Mouse (Mus musculus) adrenal gland, adult 8-10 months (tissue): ENCODE data around the gene P3h1. TPM values are rescaled to one million over a fixed set of nuclear protein-coding genes. Genes with fewer than 3 reads are reported as not detected.

Source experiments
- DNase-seq: peaks from one replicate; pipeline ENCODE4 v3.0.0; 2022
- total RNA-seq, 4 experiments: library from RNA; stranded (reverse); gene quantifications; 2 replicates each; pipeline ENCODE4 v1.2.4; 2022

The P3h1 gene
- total RNA-seq, 4 experiments from 2014 or later, result 26.1 to 35.2 (median 28.6) TPM

- no peak for DNase-seq
Measured at GRCm38 (mm10) chr4:119239181-119239682, 6.5 kb downstream of the P3h1 start.

DNA sequence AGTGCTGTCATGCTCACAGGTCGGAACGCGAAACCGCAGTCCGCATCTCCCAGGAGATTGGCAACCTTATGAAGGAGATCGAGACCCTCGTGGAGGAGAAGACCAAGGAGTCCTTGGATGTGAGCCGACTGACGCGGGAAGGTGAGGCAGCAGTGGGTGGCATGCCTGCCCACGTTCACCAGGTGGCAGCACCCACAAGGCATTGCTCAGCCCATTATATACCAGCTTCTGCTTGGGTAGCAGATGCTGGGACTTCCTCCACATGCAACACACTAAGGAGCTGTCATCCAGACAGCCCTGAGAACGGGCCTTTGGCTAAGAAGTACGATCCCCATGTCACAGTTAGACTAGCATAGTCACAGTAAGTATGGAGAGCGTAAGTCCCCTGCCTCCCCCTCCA lies 8.9 kb downstream of the P3h1 start:
- no peak for DNase-seq

- no peak for DNase-seq
Measured at GRCm38 (mm10) chr4:119242571-119242970, 9.9 kb downstream of the P3h1 start.

- no peak for DNase-seq
Measured at GRCm38 (mm10) chr4:119244468-119245240, 11.9 kb downstream of the P3h1 start.

DNA sequence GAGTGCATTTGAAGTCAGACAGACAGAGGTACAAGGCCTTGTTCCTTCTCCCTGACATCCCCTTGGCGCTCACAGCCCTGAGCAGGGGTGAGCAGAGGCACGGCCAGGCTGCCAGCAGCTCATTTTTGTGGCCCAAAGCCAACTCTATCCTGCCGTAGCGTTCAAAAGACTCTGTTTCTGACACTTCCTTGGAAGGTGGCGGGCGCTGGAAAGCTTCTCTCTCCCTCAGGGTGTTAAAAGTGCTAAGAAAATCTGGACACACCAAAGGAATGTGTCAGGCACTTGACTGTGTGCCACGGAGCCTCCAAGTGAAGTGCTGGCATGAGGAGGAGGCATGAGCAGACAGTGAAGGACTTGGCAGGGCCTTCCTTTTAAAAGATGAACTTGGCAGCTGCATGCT lies 12.8 kb downstream of the P3h1 start:
- DNase-seq, result no peak

DNA sequence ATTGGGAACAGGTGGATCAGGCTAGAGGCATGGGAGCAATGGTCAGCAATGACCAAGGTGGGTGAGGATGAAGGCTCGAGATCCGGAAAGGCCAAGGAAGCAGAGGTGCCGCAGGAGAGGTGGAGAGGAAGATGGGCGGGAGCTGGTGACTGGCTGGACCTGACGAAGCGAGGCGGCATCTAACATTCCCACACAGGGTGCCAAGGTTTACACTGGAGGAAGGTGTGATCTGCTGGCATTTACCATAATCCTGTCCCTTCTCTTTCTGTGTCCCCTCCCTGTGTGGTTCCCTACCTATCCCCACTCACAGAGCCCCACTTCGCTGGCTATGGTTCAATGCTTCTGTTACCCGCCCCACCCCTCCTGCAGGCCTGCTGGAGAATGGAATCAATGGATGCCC lies 13.2 kb downstream of the P3h1 start:
- no peak for DNase-seq

GRCm38 (mm10) chr4:119246688-119247225 lies 14.0 kb downstream of the P3h1 start:
- no peak for DNase-seq

GRCm38 (mm10) chr4:119247462-119248235 lies 14.9 kb downstream of the P3h1 start:
- DNase-seq, result peak; percentile 70

GRCm38 (mm10) chr4:119248407-119248965 lies 15.8 kb downstream of the P3h1 start:
- DNase-seq, result no peak

DNA sequence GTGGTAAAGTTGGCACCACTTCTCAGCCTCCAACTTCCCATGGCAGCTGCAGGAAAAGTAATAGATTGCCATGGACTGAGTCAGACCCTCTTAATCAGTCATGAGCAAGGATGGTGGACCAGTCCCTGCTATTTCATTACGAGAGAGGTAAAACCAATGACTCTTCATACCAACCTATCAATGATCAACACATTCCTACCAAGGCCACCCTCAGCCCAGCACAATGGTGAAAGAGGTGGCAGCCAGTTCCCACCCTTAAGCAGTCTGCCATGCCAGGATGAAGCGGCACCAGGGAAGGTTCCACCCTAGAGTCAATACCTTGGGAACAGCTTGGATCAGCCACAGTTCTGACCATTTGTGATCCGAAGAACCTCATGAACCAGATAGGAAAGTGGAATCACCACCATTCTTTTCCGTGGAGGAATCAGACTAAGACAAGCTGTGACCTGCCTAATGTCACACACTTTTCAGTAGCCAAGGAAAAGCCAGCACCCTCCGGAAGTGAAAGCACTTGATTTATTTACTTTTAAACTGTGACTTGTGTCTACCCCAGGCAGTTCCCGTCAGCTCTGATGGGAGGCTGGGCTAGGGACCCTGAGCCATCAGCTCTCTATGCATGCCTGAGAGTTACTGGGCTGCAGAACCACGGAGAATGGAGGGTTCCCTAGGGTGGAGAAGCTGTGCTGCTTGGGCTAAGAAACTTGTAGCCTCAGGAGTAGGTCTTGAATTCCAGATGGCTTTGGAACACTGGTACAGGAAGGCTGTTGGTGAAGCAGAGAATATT lies 19.5 kb downstream of the P3h1 start:
- DNase-seq, result no peak

DNA sequence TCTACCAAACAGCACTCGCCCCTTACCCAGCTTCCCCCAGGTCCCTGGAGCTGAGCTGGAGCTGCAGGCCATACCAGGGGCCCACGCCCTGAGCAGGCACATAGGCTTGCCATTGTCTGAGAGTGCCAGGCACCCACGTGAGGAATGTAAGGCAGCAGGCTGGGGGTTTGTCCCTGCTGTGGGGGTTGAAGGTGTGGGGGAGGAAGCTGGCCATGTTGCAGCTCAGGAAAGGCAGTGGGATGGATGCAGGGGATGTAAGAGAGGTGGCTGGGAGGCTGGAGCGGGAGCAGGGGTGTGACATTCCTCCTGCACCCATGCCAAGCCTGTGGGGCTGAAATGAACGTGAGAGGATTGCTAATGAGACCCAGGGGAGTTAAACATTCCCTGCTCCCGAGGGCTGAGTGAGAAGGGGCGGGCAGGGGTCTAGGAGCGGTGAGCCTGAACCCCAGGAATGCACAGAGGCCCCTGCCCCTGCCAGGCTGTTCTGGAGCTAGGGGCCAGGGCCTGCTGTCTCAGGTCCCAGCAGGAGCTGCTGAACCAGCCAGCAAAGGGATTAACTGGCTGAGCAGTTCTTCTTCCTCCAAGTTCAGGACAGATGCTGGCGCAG lies 21.4 kb downstream of the P3h1 start:
- no peak for DNase-seq

- no peak for DNase-seq
Measured at GRCm38 (mm10) chr4:119255351-119255750, 22.6 kb downstream of the P3h1 start, which contains the start of gene Cldn19. Cldn19 (plus strand) TSS chr4:119255414.

DNA sequence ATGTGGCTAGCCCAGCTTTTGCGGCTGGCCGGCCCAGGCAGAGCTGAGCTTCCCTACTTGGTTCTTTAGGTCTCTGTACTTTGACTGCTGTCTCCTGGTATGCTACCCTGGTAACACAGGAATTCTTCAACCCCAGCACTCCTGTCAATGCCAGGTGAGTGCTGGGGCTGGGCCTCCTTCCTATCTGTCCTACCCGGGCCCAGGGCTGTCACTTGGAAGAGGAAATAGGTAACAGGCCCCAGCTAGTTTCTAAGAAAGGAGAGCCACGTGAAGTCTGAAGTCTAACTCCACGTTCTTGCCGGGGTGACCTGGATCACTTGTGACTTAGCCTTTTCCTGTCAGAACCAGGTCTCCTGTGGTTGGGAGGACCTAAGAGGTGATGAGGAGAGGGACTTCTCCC lies 24.4 kb downstream of the P3h1 start:
- DNase-seq, result no peak

DNA sequence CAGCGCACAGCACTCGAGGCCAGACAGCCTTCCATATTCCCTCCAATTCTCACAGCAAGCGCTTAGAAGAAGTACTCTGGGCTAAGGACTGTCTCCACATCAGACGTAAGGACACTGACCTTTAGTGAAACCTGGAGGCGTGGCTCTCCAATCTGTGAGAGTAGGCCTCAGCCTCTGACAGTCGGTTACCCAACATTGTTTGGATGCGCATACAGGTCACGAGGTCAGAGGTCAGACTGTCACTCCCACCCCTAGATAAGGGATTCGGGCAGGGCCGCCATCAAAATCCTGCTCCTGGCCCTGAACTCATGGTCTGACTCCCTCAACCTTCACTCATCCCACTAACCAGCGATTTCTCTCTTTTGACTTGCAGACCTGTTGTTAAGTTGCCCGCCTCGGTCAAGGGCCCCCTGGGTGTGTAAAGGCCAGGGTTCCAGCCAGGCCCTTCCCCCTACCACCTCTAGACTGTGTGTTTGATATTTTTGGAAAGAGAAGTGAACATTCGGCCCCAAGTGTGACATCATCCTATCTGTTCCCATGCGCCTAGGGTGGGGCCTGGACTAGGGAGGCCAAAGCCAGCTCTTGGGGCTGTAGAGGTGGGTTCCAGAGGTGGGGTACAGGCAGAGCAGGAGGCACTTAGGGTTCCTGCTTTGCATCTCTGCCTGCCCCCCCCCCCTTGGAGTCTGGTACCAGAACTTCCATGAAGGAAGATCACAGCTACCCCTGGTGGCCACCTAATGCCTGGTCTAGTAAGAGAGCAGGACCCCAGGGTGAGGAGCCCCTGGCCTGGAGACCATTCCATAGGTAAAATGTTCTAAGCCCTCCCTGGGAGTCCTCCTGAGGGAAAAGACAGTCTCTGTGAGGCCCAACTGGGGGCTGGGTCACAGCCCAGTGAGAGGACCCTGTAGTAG lies 26.9 kb downstream of the P3h1 start:
- DNase-seq, result no peak

DNA sequence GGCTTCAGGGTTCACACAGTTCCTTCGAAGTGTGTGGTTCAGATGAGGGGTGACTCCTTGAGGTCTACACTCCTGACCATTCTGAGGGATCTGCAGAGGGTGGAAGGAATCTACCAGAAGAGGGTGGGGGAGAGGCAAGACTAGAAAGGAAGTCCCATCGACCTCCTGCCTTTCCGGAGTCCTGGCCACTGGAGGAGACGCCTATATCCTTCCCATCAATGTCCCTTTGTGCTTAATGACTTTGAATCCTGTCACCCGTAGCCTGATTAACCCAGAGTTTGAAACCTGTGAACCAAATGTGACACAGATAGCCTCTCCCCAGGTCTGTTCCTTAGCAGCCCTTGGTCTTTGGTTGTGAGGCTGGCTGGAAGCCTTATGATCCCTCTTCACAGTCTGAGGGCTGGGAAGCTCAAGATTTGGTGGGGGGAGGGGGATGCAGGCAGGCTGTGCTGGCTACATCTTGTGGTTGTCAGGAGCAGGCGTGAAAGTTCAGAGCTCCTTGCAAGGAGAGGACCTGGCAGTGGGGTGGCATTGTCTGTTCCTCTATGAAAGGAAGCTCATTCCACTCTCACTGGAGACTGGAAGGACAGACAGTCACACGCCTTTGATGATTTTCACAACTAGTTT lies 28.5 kb downstream of the P3h1 start:
- no peak for DNase-seq

DNA sequence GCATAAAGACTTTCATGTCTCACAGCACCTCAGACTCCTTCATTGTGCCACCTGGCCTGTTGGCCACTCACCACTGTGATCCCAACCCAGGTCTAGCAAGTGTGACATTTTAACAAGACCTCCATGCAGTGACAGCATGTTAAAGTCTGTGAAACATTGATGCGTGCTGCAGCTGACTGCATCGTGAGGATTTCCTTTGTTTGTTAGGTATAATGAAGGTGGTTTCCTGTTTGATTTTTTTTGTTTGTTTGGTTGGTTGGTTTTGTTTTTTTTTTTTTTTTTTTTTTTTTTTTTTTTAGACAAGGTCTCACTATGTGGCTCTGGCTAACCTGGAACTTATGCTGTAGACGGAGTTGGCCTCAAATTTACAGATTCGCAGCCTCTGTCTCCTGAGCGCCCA lies 29.8 kb downstream of the P3h1 start:
- DNase-seq, result no peak

GRCm38 (mm10) chr4:119263459-119263858 lies 30.7 kb downstream of the P3h1 start:
- no peak for DNase-seq

- no peak for DNase-seq
Measured at GRCm38 (mm10) chr4:119266606-119267005, 33.9 kb downstream of the P3h1 start.

GRCm38 (mm10) chr4:119274627-119275026 lies 41.9 kb downstream of the P3h1 start:
- DNase-seq, result no peak

DNA sequence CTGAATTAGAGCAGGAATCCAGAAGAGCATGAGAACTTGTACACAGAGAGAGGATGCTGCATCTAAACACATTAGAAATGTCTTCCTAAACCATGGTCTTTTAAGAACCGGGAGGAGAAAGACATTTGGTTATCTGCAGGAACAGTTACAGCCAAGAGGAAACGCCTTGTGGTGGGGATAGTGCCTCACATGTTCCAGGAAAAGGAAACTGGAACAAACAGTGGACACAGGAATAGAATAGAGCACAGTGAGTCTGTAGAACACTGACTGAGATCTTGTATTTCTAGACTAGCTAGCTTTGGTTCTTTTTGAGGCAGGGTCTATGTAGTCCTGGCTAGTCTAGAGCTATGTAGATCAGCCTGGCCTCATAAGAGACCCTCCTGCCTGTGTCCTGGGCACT lies 42.5 kb downstream of the P3h1 start:
- DNase-seq, result no peak
